Mouse (Mus musculus) cerebellum, adult 2 months (tissue): ENCODE measurements around the gene Cd244a.

ENCODE experiments used
- CTCF ChIP-seq: fragments of 200-500 bp; IDR thresholded peaks from 2 replicates; pipeline ENCODE4 v1.5.1; 2011; ENCODE audit warnings: low read depth, mild to moderate bottlenecking, control low read depth, low read length, moderate library complexity, borderline replicate concordance; ENCODE audit not compliant: insufficient read depth
- POLR2A ChIP-seq: fragments of 200-500 bp; IDR thresholded peaks from 2 replicates; pipeline ENCODE4 v1.6.1; 2011; ENCODE audit warnings: low read length, control low read depth, borderline replicate concordance; ENCODE audit not compliant: insufficient read depth

- TF ChIP-seq CTCF (no peak), POLR2A (no peak)
Measured at GRCm38 (mm10) chr1:171531367-171531766, 27.6 kb upstream of the Cd244a start.
